Mouse (Mus musculus) forebrain, postnatal 0 days (tissue): Measurements from ENCODE around the gene Cyfip2. TPM values are rescaled to one million over a fixed set of nuclear protein-coding genes. Genes with fewer than 3 reads are reported as not detected.
"Not testable (repeated sequence)": the region's sequence is repeated elsewhere in the genome, so short reads cannot be mapped to it uniquely, and the experiment has no call there.

Experiments
- ATAC-seq: fragments of 200-750 bp; cut with Nextera tagmentation; 2 replicates; pipeline ENCODE4 v1.8.0; 2017; ENCODE audit warnings: mild to moderate bottlenecking, moderate library complexity
- DNase-seq: peaks from one replicate; pipeline ENCODE4 v3.0.0-alpha.2; 2015
- H3K27ac ChIP-seq: fragments of 300-500 bp; sonication (generic); 2 replicates; pipeline ENCODE4 v1.5.1; 2014; ENCODE audit warnings: low read depth, mild to moderate bottlenecking, antibody characterized with exemption, low read length, moderate library complexity, mixed read lengths
- H3K27me3 ChIP-seq: fragments of 300-500 bp; sonication (generic); 2 replicates; pipeline ENCODE4 v1.6.1; 2014; ENCODE audit warnings: mild to moderate bottlenecking, low read length, mixed read lengths; ENCODE audit not compliant: insufficient read depth
- H3K36me3 ChIP-seq: fragments of 300-500 bp; sonication (generic); 2 replicates; pipeline ENCODE4 v1.6.1; 2014; ENCODE audit warnings: mild to moderate bottlenecking, moderate library complexity; ENCODE audit not compliant: insufficient read depth
- H3K4me1 ChIP-seq: fragments of 300-500 bp; sonication (generic); 2 replicates; pipeline ENCODE4 v1.6.1; 2014; ENCODE audit warnings: antibody characterized with exemption; ENCODE audit not compliant: insufficient read depth
- H3K4me2 ChIP-seq: fragments of 300-500 bp; sonication (generic); 2 replicates; pipeline ENCODE4 v1.6.1; 2014; ENCODE audit warnings: low read depth, mild to moderate bottlenecking, moderate library complexity
- H3K4me3 ChIP-seq: fragments of 300-500 bp; sonication (generic); 2 replicates; pipeline ENCODE4 v1.5.1; 2014; ENCODE audit warnings: low read depth, low read length, mixed read lengths
- H3K9ac ChIP-seq: fragments of 300-500 bp; sonication (generic); 2 replicates; pipeline ENCODE4 v1.6.1; 2014; ENCODE audit warnings: mild to moderate bottlenecking
- H3K9me3 ChIP-seq: fragments of 300-500 bp; sonication (generic); 2 replicates; pipeline ENCODE4 v1.6.1; 2016; ENCODE audit warnings: low read length
- CTCF ChIP-seq: sonication (generic); IDR thresholded peaks from 2 replicates; pipeline ENCODE4 v1.5.1; 2016; ENCODE audit warnings: antibody characterized with exemption, control low read depth, low read depth
- WGBS: fragments of 180-500 bp; shearing (Covaris S2); extraction: QIAGEN DNeasy Blood & Tissue Kit; methylation state at CpG from one replicate; pipeline ENCODE4 v1.1.7; 2014; 5-methylcytosine and 5-hydroxymethylcytosine counted together
- polyA plus RNA-seq: library from polyadenylated mRNA; unstranded; fragments of >200 nt; fragmentation: Nextera tagmentation; extraction: Ambion mirVana; gene quantifications from 2 replicates; pipeline ENCODE4 v1.2.1, GENCODE M21; 2015
- total RNA-seq: library from RNA; depleted of rRNA; stranded (reverse); fragments of >200 nt; gene quantifications from 2 replicates; pipeline ENCODE4 v1.2.3, GENCODE M21; 2014

Gene Cyfip2
- total and polyA plus RNA-seq, 2 experiments from 2014 or later, result 75.8 to 114 TPM

GRCm38 (mm10) chr11:46201636-46202546 lies 110.8 kb downstream of the Cyfip2 start:
- peaks cover 64% of the 10 kb centered on the region for H3K36me3 ChIP-seq
- WGBS, result 68% methylated on average over 20 of the region's 20 CpGs
- H3K4me1 ChIP-seq, result no peaks in the 10 kb centered on the region
- no peaks in the 10 kb centered on the region for H3K27me3 ChIP-seq
- H3K4me2 ChIP-seq, result no peak overlapping the region
- no peak for TF ChIP-seq CTCF
- DNase-seq (peak; percentile 43), ATAC-seq (peak; percentile 23; the same call in 1 of the 2 replicates)
- no peak overlapping the region for H3K4me3 ChIP-seq
- H3K9me3 ChIP-seq, result no peaks in the 10 kb centered on the region
- H3K27ac ChIP-seq, result peak overlapping the region; percentile 50
- H3K9ac ChIP-seq, result no peak overlapping the region

- no peak overlapping the region for H3K4me3 ChIP-seq
- 96% methylated on average over 11 of the region's 11 CpGs for WGBS
- no peaks in the 10 kb centered on the region for H3K27me3 ChIP-seq
- H3K4me2 ChIP-seq, result no peak overlapping the region
- H3K9me3 ChIP-seq, result no peaks in the 10 kb centered on the region
- DNase-seq (no peak), ATAC-seq (no peak)
- no peaks in the 10 kb centered on the region for H3K4me1 ChIP-seq
- H3K27ac ChIP-seq, result no peak overlapping the region
- peaks cover 63% of the 10 kb centered on the region for H3K36me3 ChIP-seq
- no peak for TF ChIP-seq CTCF
- H3K9ac ChIP-seq, result no peak overlapping the region
These were observed 112.0 kb downstream of the Cyfip2 start for GRCm38 (mm10) chr11:46200664-46201063.

GRCm38 (mm10) chr11:46194175-46194574 lies 118.5 kb downstream of the Cyfip2 start:
- DNase-seq, result no peak
- Histone ChIP-seq H3K27me3 (no peaks in the 10 kb centered on the region), H3K4me2 (no peak overlapping the region), H3K9ac (no peak overlapping the region), H3K27ac (no peak overlapping the region), H3K36me3 (peaks cover 58% of the 10 kb centered on the region), H3K4me1 (no peaks in the 10 kb centered on the region), H3K9me3 (no peaks in the 10 kb centered on the region), H3K4me3 (no peak overlapping the region)
- no peak for ATAC-seq
- TF ChIP-seq CTCF, result no peak
- 89% methylated on average over 4 of the region's 4 CpGs for WGBS

- no peak for TF ChIP-seq CTCF
These were observed 124.4 kb downstream of the Cyfip2 start for GRCm38 (mm10) chr11:46188283-46188682.

GRCm38 (mm10) chr11:46185486-46185885 lies 127.2 kb downstream of the Cyfip2 start:
- no peak overlapping the region for H3K4me2 ChIP-seq
- H3K27ac ChIP-seq, result no peak overlapping the region
- H3K4me1 ChIP-seq, result no peaks in the 10 kb centered on the region
- no peaks in the 10 kb centered on the region for H3K9me3 ChIP-seq
- 35% methylated on average over 4 of the region's 4 CpGs for WGBS
- H3K9ac ChIP-seq, result no peak overlapping the region
- no peak overlapping the region for H3K4me3 ChIP-seq
- H3K27me3 ChIP-seq, result no peaks in the 10 kb centered on the region
- no peak for TF ChIP-seq CTCF
- peak; percentile 14; the same call in 1 of the 2 replicates for ATAC-seq
- H3K36me3 ChIP-seq, result no peaks in the 10 kb centered on the region
- no peak for DNase-seq

More at GRCm38 (mm10) chr11:46188283-46188682, 124.4 kb downstream of the Cyfip2 start:
- Histone ChIP-seq H3K4me2 (no peak overlapping the region), H3K27me3 (no peaks in the 10 kb centered on the region), H3K27ac (no peak overlapping the region), H3K4me3 (no peak overlapping the region), H3K36me3 (peaks cover 11% of the 10 kb centered on the region), H3K9ac (no peak overlapping the region), H3K4me1 (no peaks in the 10 kb centered on the region), H3K9me3 (no peaks in the 10 kb centered on the region)
- peak; percentile 32; the same call in 1 of the 2 replicates for ATAC-seq
- 25% methylated on average over 2 of the region's 2 CpGs for whole genome bisulfite sequencing
- no peak for DNase-seq

- no peak for TF ChIP-seq CTCF
- Histone ChIP-seq H3K4me3 (no peak overlapping the region), H3K27me3 (no peaks in the 10 kb centered on the region), H3K4me1 (no peaks in the 10 kb centered on the region), H3K27ac (no peak overlapping the region), H3K36me3 (no peaks in the 10 kb centered on the region), H3K4me2 (no peak overlapping the region), H3K9me3 (no peaks in the 10 kb centered on the region), H3K9ac (no peak overlapping the region)
- ATAC-seq, result no peak
- 74% methylated on average over 3 of the region's 3 CpGs for WGBS
- no peak for DNase-seq
These were observed 127.7 kb downstream of the Cyfip2 start for GRCm38 (mm10) chr11:46184946-46185345.

- H3K4me3 ChIP-seq, H3K4me2 ChIP-seq, H3K9me3 ChIP-seq, ATAC-seq, H3K4me1 ChIP-seq, H3K36me3 ChIP-seq, DNase-seq, H3K27ac ChIP-seq, H3K9ac ChIP-seq, H3K27me3 ChIP-seq: not testable (repeated sequence)
- WGBS, result 91% methylated on average over 1 of the region's 1 CpGs
These were observed 130.6 kb downstream of the Cyfip2 start for GRCm38 (mm10) chr11:46182031-46182430.
